Mouse (Mus musculus): ENCODE results near the gene Fam189a1. TPM values are rescaled to one million over a fixed set of nuclear protein-coding genes. Genes with fewer than 3 reads are reported as not detected.

Gene Fam189a1
- polyA plus RNA-seq, 1 experiment from 2014 or later = 2.7 TPM

DNA sequence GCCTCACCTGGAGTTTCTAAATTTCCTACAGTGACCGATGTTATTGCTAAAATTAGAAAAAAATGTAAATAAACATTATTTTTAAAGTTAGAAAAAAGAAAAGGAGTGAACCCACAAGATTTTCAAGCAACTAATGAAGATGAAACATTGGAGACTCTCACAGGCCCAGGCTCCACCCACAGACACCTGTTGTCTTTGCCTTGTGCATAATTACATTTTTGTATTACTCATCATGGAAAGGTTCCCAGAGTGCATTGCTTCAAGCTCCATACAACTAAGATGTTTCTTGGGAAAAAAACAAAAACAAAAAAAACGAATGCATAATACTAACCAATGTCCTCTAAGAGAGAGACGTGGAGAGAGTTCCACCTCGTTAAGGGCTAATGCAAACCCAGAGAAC lies 64.9 kb downstream of the Fam189a1 start:
- Histone ChIP-seq H3K27me3 (ENCODE audit: control insufficient read depth, insufficient read depth, low read length) (no peaks in the 10 kb centered on the region), H3K36me3 (ENCODE audit: control insufficient read depth, insufficient read depth, low read length) (no peaks in the 10 kb centered on the region), H3K9ac (ENCODE audit: low read length) (no peak overlapping the region), H3K4me1 (replicated peaks; ENCODE audit: control insufficient read depth, insufficient read depth, low read length) (no peaks in the 10 kb centered on the region), H3K4me2 (ENCODE audit: low read depth, low read length, severe bottlenecking) (no peak overlapping the region), H3K27ac (ENCODE audit: low read depth, low read length) (no peak overlapping the region), H3K4me3 (ENCODE audit: low read depth, low read length) (no peak overlapping the region), H3K9me3 (ENCODE audit: control insufficient read depth, low read length) (no peaks in the 10 kb centered on the region)
- WGBS = 87% methylated on average over 4 of the region's 4 CpGs
- ATAC-seq (replicated peaks; ENCODE audit: low FRiP score) (no peak), DNase-seq (ENCODE audit: low spot score) (no peak)

GRCm38 (mm10) chr7:65085972-65086371 lies 70.4 kb downstream of the Fam189a1 start:
- Histone ChIP-seq H3K27ac (ENCODE audit: low read depth, low read length) (no peak overlapping the region), H3K4me1 (replicated peaks; ENCODE audit: control insufficient read depth, insufficient read depth, low read length) (0 out of 2 replicates have a peak, but pooled peaks cover 6% of the 10 kb centered on the region), H3K36me3 (ENCODE audit: control insufficient read depth, insufficient read depth, low read length) (no peaks in the 10 kb centered on the region), H3K9me3 (ENCODE audit: control insufficient read depth, low read length) (no peaks in the 10 kb centered on the region), H3K4me3 (ENCODE audit: low read depth, low read length) (no peak overlapping the region), H3K4me2 (ENCODE audit: low read depth, low read length, severe bottlenecking) (no peak overlapping the region), H3K9ac (ENCODE audit: low read length) (no peak overlapping the region), H3K27me3 (ENCODE audit: control insufficient read depth, insufficient read depth, low read length) (no peaks in the 10 kb centered on the region)
- ATAC-seq (replicated peaks; ENCODE audit: low FRiP score) (no peak), DNase-seq (ENCODE audit: low spot score) (no peak)
- 78% methylated on average over 6 of the region's 6 CpGs for WGBS

- no peak overlapping the region for H3K4me3 ChIP-seq (ENCODE audit: low read depth, low read length)
- ATAC-seq (replicated peaks; ENCODE audit: low FRiP score) = no peak
- 0 out of 2 replicates have a peak, but pooled peaks cover 6% of the 10 kb centered on the region for H3K4me1 ChIP-seq (replicated peaks; ENCODE audit: control insufficient read depth, insufficient read depth, low read length)
- H3K4me2 ChIP-seq (ENCODE audit: low read depth, low read length, severe bottlenecking) = no peak overlapping the region
- DNase-seq (ENCODE audit: low spot score) = no peak
- H3K9me3 ChIP-seq (ENCODE audit: control insufficient read depth, low read length) = no peaks in the 10 kb centered on the region
- no peak overlapping the region for H3K27ac ChIP-seq (ENCODE audit: low read depth, low read length)
- no peak overlapping the region for H3K9ac ChIP-seq (ENCODE audit: low read length)
- WGBS = 25% methylated on average over 3 of the region's 3 CpGs
- H3K36me3 ChIP-seq (ENCODE audit: control insufficient read depth, insufficient read depth, low read length) = no peaks in the 10 kb centered on the region
- H3K27me3 ChIP-seq (ENCODE audit: control insufficient read depth, insufficient read depth, low read length) = no peaks in the 10 kb centered on the region
Measured at GRCm38 (mm10) chr7:65082778-65083091, 73.6 kb downstream of the Fam189a1 start.

DNA sequence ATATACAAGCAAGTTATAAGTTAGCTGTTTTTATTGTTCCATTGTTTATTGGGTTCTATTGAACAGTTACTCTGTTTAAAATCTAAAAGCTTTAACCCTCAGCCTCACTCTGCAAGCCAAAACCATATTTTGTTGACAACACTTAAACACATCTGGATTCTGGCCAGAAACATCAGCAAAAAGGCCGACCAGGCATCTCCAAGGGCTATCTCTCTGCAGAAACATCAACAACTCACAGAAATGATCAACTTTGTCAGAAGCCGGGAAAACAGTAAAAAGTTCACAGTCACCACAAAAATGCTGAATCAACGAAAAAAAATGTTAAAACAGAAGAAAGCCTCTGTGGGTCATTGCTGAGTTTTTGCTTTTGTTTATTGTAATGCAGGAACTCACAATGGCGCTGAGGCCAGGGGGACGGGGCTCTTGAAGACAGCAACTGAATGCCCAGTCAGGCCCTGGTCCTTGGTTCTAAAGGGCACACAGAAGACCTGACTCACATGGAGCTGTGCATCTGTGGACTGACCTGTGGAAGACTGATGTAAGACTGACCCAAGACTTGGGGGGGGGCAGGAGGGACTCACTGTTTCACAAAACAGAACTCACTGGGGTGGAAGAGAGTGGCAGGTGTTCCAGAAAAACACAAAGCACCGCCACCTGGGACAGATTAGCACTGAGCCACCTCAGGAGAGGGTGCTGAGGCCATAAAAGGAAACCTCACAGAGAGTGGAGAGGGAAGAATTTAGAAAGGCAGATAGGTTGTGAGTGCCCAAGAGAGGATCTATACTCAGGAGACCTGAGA lies 74.2 kb downstream of the Fam189a1 start:
- DNase-seq (ENCODE audit: low spot score) (no peak), ATAC-seq (replicated peaks; ENCODE audit: low FRiP score) (no peak; the same call in 1 of the 2 replicates)
- Histone ChIP-seq H3K36me3 (ENCODE audit: control insufficient read depth, insufficient read depth, low read length) (no peaks in the 10 kb centered on the region), H3K27ac (ENCODE audit: low read depth, low read length) (no peak overlapping the region), H3K4me1 (replicated peaks; ENCODE audit: control insufficient read depth, insufficient read depth, low read length) (0 out of 2 replicates have a peak, but pooled peaks cover 6% of the 10 kb centered on the region), H3K27me3 (ENCODE audit: control insufficient read depth, insufficient read depth, low read length) (no peaks in the 10 kb centered on the region), H3K4me3 (ENCODE audit: low read depth, low read length) (no peak overlapping the region), H3K9ac (ENCODE audit: low read length) (no peak overlapping the region), H3K9me3 (ENCODE audit: control insufficient read depth, low read length) (no peaks in the 10 kb centered on the region), H3K4me2 (ENCODE audit: low read depth, low read length, severe bottlenecking) (no peak overlapping the region)
- 28% methylated on average over 6 of the region's 6 CpGs for WGBS

GRCm38 (mm10) chr7:65076134-65076533 lies 80.2 kb downstream of the Fam189a1 start:
- Histone ChIP-seq H3K9me3 (ENCODE audit: control insufficient read depth, low read length) (no peaks in the 10 kb centered on the region), H3K27me3 (ENCODE audit: control insufficient read depth, insufficient read depth, low read length) (no peaks in the 10 kb centered on the region), H3K4me2 (ENCODE audit: low read depth, low read length, severe bottlenecking) (no peak overlapping the region), H3K36me3 (ENCODE audit: control insufficient read depth, insufficient read depth, low read length) (no peaks in the 10 kb centered on the region), H3K4me1 (replicated peaks; ENCODE audit: control insufficient read depth, insufficient read depth, low read length) (no peaks in the 10 kb centered on the region), H3K4me3 (ENCODE audit: low read depth, low read length) (no peak overlapping the region), H3K27ac (ENCODE audit: low read depth, low read length) (no peak overlapping the region), H3K9ac (ENCODE audit: low read length) (no peak overlapping the region)
- ATAC-seq (replicated peaks; ENCODE audit: low FRiP score) (no peak), DNase-seq (ENCODE audit: low spot score) (no peak)
- WGBS = 86% methylated on average over 4 of the region's 4 CpGs

DNA sequence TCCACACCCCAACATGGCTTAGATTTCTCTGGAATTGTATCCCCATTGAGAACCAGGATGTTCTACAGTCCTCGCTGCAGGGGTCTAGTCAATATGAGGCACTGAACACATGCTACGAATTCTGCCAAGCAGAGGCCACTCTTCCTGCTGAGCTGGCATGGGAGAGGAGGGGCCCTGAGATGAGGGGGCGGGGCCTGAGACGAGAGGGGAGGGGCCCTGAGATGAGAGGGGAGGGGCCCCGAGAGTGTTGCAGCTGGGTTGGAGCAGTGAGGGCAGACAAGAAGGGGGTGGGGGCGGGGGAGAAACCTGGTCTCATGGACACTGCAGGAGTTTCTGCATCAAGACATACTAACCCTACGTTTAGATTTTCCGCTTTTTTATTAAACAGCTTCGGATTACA lies 82.2 kb downstream of the Fam189a1 start:
- no peak for DNase-seq (ENCODE audit: low spot score)
- H3K27ac ChIP-seq (ENCODE audit: low read depth, low read length) = no peak overlapping the region
- no peaks in the 10 kb centered on the region for H3K9me3 ChIP-seq (ENCODE audit: control insufficient read depth, low read length)
- no peaks in the 10 kb centered on the region for H3K4me1 ChIP-seq (replicated peaks; ENCODE audit: control insufficient read depth, insufficient read depth, low read length)
- no peak overlapping the region for H3K9ac ChIP-seq (ENCODE audit: low read length)
- peak; percentile 44; the same call in 1 of the 2 replicates for ATAC-seq (replicated peaks; ENCODE audit: low FRiP score)
- no peaks in the 10 kb centered on the region for H3K36me3 ChIP-seq (ENCODE audit: control insufficient read depth, insufficient read depth, low read length)
- H3K4me2 ChIP-seq (ENCODE audit: low read depth, low read length, severe bottlenecking) = no peak overlapping the region
- no peak overlapping the region for H3K4me3 ChIP-seq (ENCODE audit: low read depth, low read length)
- 41% methylated on average over 9 of the region's 9 CpGs for WGBS
- H3K27me3 ChIP-seq (ENCODE audit: control insufficient read depth, insufficient read depth, low read length) = no peaks in the 10 kb centered on the region

- Histone ChIP-seq H3K9me3 (ENCODE audit: control insufficient read depth, low read length) (no peaks in the 10 kb centered on the region), H3K27ac (ENCODE audit: low read depth, low read length) (no peak overlapping the region), H3K4me2 (ENCODE audit: low read depth, low read length, severe bottlenecking) (no peak overlapping the region), H3K27me3 (ENCODE audit: control insufficient read depth, insufficient read depth, low read length) (no peaks in the 10 kb centered on the region), H3K9ac (ENCODE audit: low read length) (no peak overlapping the region), H3K36me3 (ENCODE audit: control insufficient read depth, insufficient read depth, low read length) (no peaks in the 10 kb centered on the region), H3K4me1 (replicated peaks; ENCODE audit: control insufficient read depth, insufficient read depth, low read length) (no peaks in the 10 kb centered on the region), H3K4me3 (ENCODE audit: low read depth, low read length) (no peak overlapping the region)
- ATAC-seq (replicated peaks; ENCODE audit: low FRiP score) = peak; percentile 51
- peak; percentile 84 for DNase-seq (ENCODE audit: low spot score)
- WGBS = 28% methylated on average over 6 of the region's 6 CpGs
Measured at GRCm38 (mm10) chr7:65073555-65073954, 82.8 kb downstream of the Fam189a1 start.

- 85% methylated on average over 7 of the region's 7 CpGs for WGBS
- no peak for ATAC-seq (replicated peaks; ENCODE audit: low FRiP score)
- H3K36me3 ChIP-seq (ENCODE audit: control insufficient read depth, insufficient read depth, low read length) = no peaks in the 10 kb centered on the region
- no peak overlapping the region for H3K9ac ChIP-seq (ENCODE audit: low read length)
- peaks cover 2% of the 10 kb centered on the region; the same call in 1 of the 2 replicates for H3K4me1 ChIP-seq (replicated peaks; ENCODE audit: control insufficient read depth, insufficient read depth, low read length)
- H3K4me2 ChIP-seq (ENCODE audit: low read depth, low read length, severe bottlenecking) = no peak overlapping the region
- no peak overlapping the region for H3K27ac ChIP-seq (ENCODE audit: low read depth, low read length)
- no peak for DNase-seq (ENCODE audit: low spot score)
- H3K4me3 ChIP-seq (ENCODE audit: low read depth, low read length) = no peak overlapping the region
- no peaks in the 10 kb centered on the region for H3K27me3 ChIP-seq (ENCODE audit: control insufficient read depth, insufficient read depth, low read length)
- H3K9me3 ChIP-seq (ENCODE audit: control insufficient read depth, low read length) = no peaks in the 10 kb centered on the region
Measured at GRCm38 (mm10) chr7:65066211-65066610, 90.2 kb downstream of the Fam189a1 start.

- no peaks in the 10 kb centered on the region for H3K9me3 ChIP-seq (ENCODE audit: control insufficient read depth, low read length)
- no peaks in the 10 kb centered on the region for H3K27me3 ChIP-seq (ENCODE audit: control insufficient read depth, insufficient read depth, low read length)
- WGBS = 83% methylated on average over 7 of the region's 7 CpGs
- H3K4me3 ChIP-seq (ENCODE audit: low read depth, low read length) = no peak overlapping the region
- DNase-seq (ENCODE audit: low spot score) (no peak), ATAC-seq (replicated peaks; ENCODE audit: low FRiP score) (no peak)
- H3K4me1 ChIP-seq (replicated peaks; ENCODE audit: control insufficient read depth, insufficient read depth, low read length) = peaks cover 2% of the 10 kb centered on the region; the same call in 1 of the 2 replicates
- no peaks in the 10 kb centered on the region for H3K36me3 ChIP-seq (ENCODE audit: control insufficient read depth, insufficient read depth, low read length)
- H3K27ac ChIP-seq (ENCODE audit: low read depth, low read length) = no peak overlapping the region
- no peak overlapping the region for H3K9ac ChIP-seq (ENCODE audit: low read length)
- no peak overlapping the region for H3K4me2 ChIP-seq (ENCODE audit: low read depth, low read length, severe bottlenecking)
Measured at GRCm38 (mm10) chr7:65065457-65065856, 90.9 kb downstream of the Fam189a1 start.
